Comparison of ENCODE assay signal across 8 mouse cellular contexts in the genomic region with DNA sequence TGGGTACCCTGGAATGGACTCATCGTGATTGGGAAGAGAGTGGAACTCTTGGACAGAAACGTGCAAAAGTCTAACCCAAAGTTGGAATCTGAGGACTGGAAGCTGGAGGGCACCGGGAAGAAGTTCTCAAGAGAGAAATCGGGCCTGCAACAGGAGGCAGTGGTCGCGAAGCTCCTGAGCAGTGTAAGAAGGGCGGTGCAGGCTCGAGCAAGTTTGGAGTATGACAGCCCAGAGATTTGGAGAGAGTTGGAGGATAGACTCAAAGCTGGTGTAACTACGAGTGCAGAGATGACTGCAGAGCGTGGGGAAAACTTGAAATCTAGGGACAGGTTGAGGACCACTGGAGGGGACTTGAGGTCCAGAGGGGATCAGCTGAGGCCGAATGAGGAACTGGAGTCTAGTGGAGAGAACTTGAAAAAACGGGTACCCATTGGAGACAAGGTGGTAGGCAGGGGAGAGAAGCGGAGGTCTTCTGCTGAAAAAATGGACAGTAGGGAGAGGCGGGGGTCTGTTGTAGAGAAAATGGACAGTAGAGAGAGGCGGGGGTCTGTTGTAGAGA. TPM values are rescaled to one million over a fixed set of nuclear protein-coding genes. Genes with fewer than 3 reads are reported as not detected.
DNase-seq lines count a peak whose midpoint lies in the region; ATAC-seq lines count a peak whose summit lies in the region.

No protein-coding gene starts in this region.

- H3K4me3 ChIP-seq in heart, embryonic 14.5 days (ENCODE audit: control insufficient read depth in 1 of 2, insufficient read depth in 1 of 2, low read depth in 1 of 2, low read length in 2 of 2) = peak overlapping the region; percentile 54 to 58
- H3K4me3 ChIP-seq in hindbrain, embryonic 11.5 days (ENCODE audit: low read depth, low read length) = peak overlapping the region; percentile 43
- H3K4me3 ChIP-seq in midbrain, embryonic 12.5 days = peak overlapping the region; percentile 50

- peaks cover 14 to 16% of the 10 kb centered on the region in 2 experiments for H3K4me1 ChIP-seq in heart, embryonic 14.5 days (ENCODE audit: control insufficient read depth in 2 of 2, insufficient read depth in 2 of 2, low read length in 2 of 2)
- H3K4me1 ChIP-seq in hindbrain, embryonic 11.5 days (replicated peaks; ENCODE audit: control insufficient read depth, insufficient read depth, low read length) = no peaks in the 10 kb centered on the region
- peaks cover 21% of the 10 kb centered on the region for H3K4me1 ChIP-seq in midbrain, embryonic 12.5 days

- H3K36me3 ChIP-seq in heart, embryonic 14.5 days (ENCODE audit: control insufficient read depth, insufficient read depth, low read length) = no peaks in the 10 kb centered on the region
- no peaks in the 10 kb centered on the region for H3K36me3 ChIP-seq in hindbrain, embryonic 11.5 days (ENCODE audit: control insufficient read depth, insufficient read depth, low read length)
- no peaks in the 10 kb centered on the region for H3K36me3 ChIP-seq in midbrain, embryonic 12.5 days

- peak overlapping the region; percentile 91 for H3K4me2 ChIP-seq in heart, embryonic 14.5 days (ENCODE audit: low read length)
- H3K4me2 ChIP-seq in hindbrain, embryonic 11.5 days (replicated peaks; ENCODE audit: low read depth, low read length) = peak overlapping the region; percentile 63
- peak overlapping the region; percentile 76 for H3K4me2 ChIP-seq in midbrain, embryonic 12.5 days (replicated peaks)

- no peaks in the 10 kb centered on the region for H3K27me3 ChIP-seq in heart, embryonic 14.5 days (ENCODE audit: control insufficient read depth, insufficient read depth, low read length)
- no peaks in the 10 kb centered on the region for H3K27me3 ChIP-seq in hindbrain, embryonic 11.5 days (ENCODE audit: control insufficient read depth, insufficient read depth, low read length)
- no peaks in the 10 kb centered on the region for H3K27me3 ChIP-seq in midbrain, embryonic 12.5 days

- H3K9ac ChIP-seq in heart, embryonic 14.5 days (ENCODE audit: low read length) = peak overlapping the region; percentile 76
- H3K9ac ChIP-seq in hindbrain, embryonic 11.5 days (ENCODE audit: low read depth, low read length) = peak overlapping the region; percentile 59
- H3K9ac ChIP-seq in midbrain, embryonic 12.5 days (replicated peaks) = peak overlapping the region; percentile 54; the same call in 1 of the 2 replicates

- no peaks in the 10 kb centered on the region for H3K9me3 ChIP-seq in heart, embryonic 14.5 days (ENCODE audit: control insufficient read depth, low read length)
- H3K9me3 ChIP-seq in hindbrain, embryonic 11.5 days (ENCODE audit: control insufficient read depth, low read length) = no peaks in the 10 kb centered on the region
- H3K9me3 ChIP-seq in midbrain, embryonic 12.5 days = peaks cover 7% of the 10 kb centered on the region; the same call in 1 of the 2 replicates

- DNase-seq in heart, postnatal 4 days = no peak
- DNase-seq in Muller cell, postnatal 12 days (ENCODE audit: inconsistent ontology term) = peak; percentile 22
- DNase-seq in hindbrain, embryonic 11.5 days (ENCODE audit: low spot score) = no peak
- no peak for DNase-seq in frontal cortex, postnatal 25 days (ENCODE audit: low spot score in 2 of 2)
- DNase-seq in gastrocnemius, adult 8-10 months (ENCODE audit: low spot score in 2 of 2) = no peak

- 50% methylated on average over 15 of the region's 15 CpGs for WGBS in heart, embryonic 14.5 days
- 55% methylated on average over 15 of the region's 15 CpGs for WGBS in hindbrain, embryonic 11.5 days
- WGBS in midbrain, embryonic 12.5 days = 54% methylated on average over 15 of the region's 15 CpGs

- H3K27ac ChIP-seq in heart, embryonic 14.5 days (replicated peaks in 1 of 2; ENCODE audit: control insufficient read depth in 1 of 2, insufficient read depth in 1 of 2, low read depth in 2 of 2, low read length in 2 of 2) = peak overlapping the region; percentile 25 to 60; a peak in 3 of 4 replicates
- no peak overlapping the region for H3K27ac ChIP-seq in hindbrain, embryonic 11.5 days (ENCODE audit: low read depth, low read length)
- 0 out of 2 replicates have a peak overlapping the region, but pooled peaks have one; percentile 15 for H3K27ac ChIP-seq in midbrain, embryonic 12.5 days (replicated peaks)

- no peak for ATAC-seq in heart, embryonic 14.5 days (ENCODE audit: insufficient number of reproducible peaks, insufficient read depth, low FRiP score, low read depth)
- no peak for ATAC-seq in hindbrain, embryonic 11.5 days (ENCODE audit: low FRiP score)
- ATAC-seq in midbrain, embryonic 12.5 days (ENCODE audit: low FRiP score, low read depth) = no peak
- no peak for ATAC-seq in granulocyte monocyte progenitor cell, adult 5-6 weeks (replicated peaks; ENCODE audit: poor library complexity, severe bottlenecking)

RNA-seq across cellular contexts. Expression of gene Snx32, which starts 0.8 kb away (rescaled TPM):
- polyA plus RNA-seq in heart, embryonic 14.5 days (2014; fragmentation: Nextera tagmentation; extraction: Ambion mirVana) = 16.5 and 17.9 TPM in 2 replicates
- total RNA-seq in heart, postnatal 4 days (2021) = 1 to 10 TPM; 7.8 to 7.9 TPM
- 21.2 and 22.2 TPM in 2 replicates for polyA plus RNA-seq in hindbrain, embryonic 11.5 days (2014; fragmentation: Nextera tagmentation; extraction: Ambion mirVana)
- polyA plus RNA-seq in midbrain, embryonic 12.5 days (2016; fragmentation: Nextera tagmentation; extraction: Ambion mirVana) = 35.9 and 36.0 TPM in 2 replicates
- 4.9 and 5.7 TPM in 2 replicates for total RNA-seq in granulocyte monocyte progenitor cell, adult 5-6 weeks (2014; fragmentation: Nextera tagmentation)
- total RNA-seq in granulocyte monocyte progenitor cell, adult 5-6 weeks (2017) = 1.1 and 1.7 TPM in 2 replicates
- 1 to 10 TPM; 5.3 to 6.4 (median 5.9) TPM for total RNA-seq in gastrocnemius, adult 8-10 months (2022)

RNA-seq across cellular contexts. Expression of gene 1700020D05Rik, which starts 7.6 kb away (rescaled TPM):
- 0.20 TPM in 2 replicates for polyA plus RNA-seq in heart, embryonic 14.5 days (2014; fragmentation: Nextera tagmentation; extraction: Ambion mirVana)
- 1 to 10 TPM; 1.5 to 2.1 TPM for total RNA-seq in heart, postnatal 4 days (2021)
- 0.34 TPM in 1 of 2 replicates, not detected in the other for polyA plus RNA-seq in hindbrain, embryonic 11.5 days (2014; fragmentation: Nextera tagmentation; extraction: Ambion mirVana)
- 0.22 TPM in 1 of 2 replicates, not detected in the other for polyA plus RNA-seq in midbrain, embryonic 12.5 days (2016; fragmentation: Nextera tagmentation; extraction: Ambion mirVana)
- 2.8 TPM in 1 of 2 replicates, not detected in the other for total RNA-seq in granulocyte monocyte progenitor cell, adult 5-6 weeks (2014; fragmentation: Nextera tagmentation)
- not detected in 2 replicates for total RNA-seq in granulocyte monocyte progenitor cell, adult 5-6 weeks (2017)
- under 1 TPM in 3 of 4 experiments, not detected in 1; 0.31 to 0.67 (median 0.47) TPM for total RNA-seq in gastrocnemius, adult 8-10 months (2022)

RNA-seq across cellular contexts. Expression of gene Cfl1, which starts 20.9 kb away (rescaled TPM):
- 1,876 and 1,886 TPM in 2 replicates for polyA plus RNA-seq in heart, embryonic 14.5 days (2014; fragmentation: Nextera tagmentation; extraction: Ambion mirVana)
- total RNA-seq in heart, postnatal 4 days (2021) = 100 to 1,000 TPM; 719 to 727 TPM
- polyA plus RNA-seq in hindbrain, embryonic 11.5 days (2014; fragmentation: Nextera tagmentation; extraction: Ambion mirVana) = 3,904 and 4,056 TPM in 2 replicates
- polyA plus RNA-seq in midbrain, embryonic 12.5 days (2016; fragmentation: Nextera tagmentation; extraction: Ambion mirVana) = 3,169 and 3,187 TPM in 2 replicates
- total RNA-seq in granulocyte monocyte progenitor cell, adult 5-6 weeks (2014; fragmentation: Nextera tagmentation) = 1,243 and 1,245 TPM in 2 replicates
- 1,162 and 1,185 TPM in 2 replicates for total RNA-seq in granulocyte monocyte progenitor cell, adult 5-6 weeks (2017)
- total RNA-seq in gastrocnemius, adult 8-10 months (2022) = 10 to 100 TPM; 44.8 to 57.2 (median 51.2) TPM

RNA-seq across cellular contexts. Expression of gene Mus81, which starts 23.0 kb away (rescaled TPM):
- polyA plus RNA-seq in heart, embryonic 14.5 days (2014; fragmentation: Nextera tagmentation; extraction: Ambion mirVana) = 36.6 and 37.5 TPM in 2 replicates
- 10 to 100 TPM; 27.9 to 32.9 TPM for total RNA-seq in heart, postnatal 4 days (2021)
- 38.8 and 44.3 TPM in 2 replicates for polyA plus RNA-seq in hindbrain, embryonic 11.5 days (2014; fragmentation: Nextera tagmentation; extraction: Ambion mirVana)
- polyA plus RNA-seq in midbrain, embryonic 12.5 days (2016; fragmentation: Nextera tagmentation; extraction: Ambion mirVana) = 47.7 and 50.1 TPM in 2 replicates
- 23.9 and 39.7 TPM in 2 replicates for total RNA-seq in granulocyte monocyte progenitor cell, adult 5-6 weeks (2014; fragmentation: Nextera tagmentation)
- 9.4 and 13.5 TPM in 2 replicates for total RNA-seq in granulocyte monocyte progenitor cell, adult 5-6 weeks (2017)
- total RNA-seq in gastrocnemius, adult 8-10 months (2022) = 10 to 100 TPM; 18.5 to 22.8 (median 21.2) TPM

RNA-seq across cellular contexts. Expression of gene Efemp2, which starts 37.4 kb away (rescaled TPM):
- 60.8 and 68.9 TPM in 2 replicates for polyA plus RNA-seq in heart, embryonic 14.5 days (2014; fragmentation: Nextera tagmentation; extraction: Ambion mirVana)
- 10 to 100 TPM; 36.7 to 37.8 TPM for total RNA-seq in heart, postnatal 4 days (2021)
- 51.2 and 55.7 TPM in 2 replicates for polyA plus RNA-seq in hindbrain, embryonic 11.5 days (2014; fragmentation: Nextera tagmentation; extraction: Ambion mirVana)
- polyA plus RNA-seq in midbrain, embryonic 12.5 days (2016; fragmentation: Nextera tagmentation; extraction: Ambion mirVana) = 57.9 and 68.9 TPM in 2 replicates
- total RNA-seq in granulocyte monocyte progenitor cell, adult 5-6 weeks (2014; fragmentation: Nextera tagmentation) = not detected in 2 replicates
- total RNA-seq in granulocyte monocyte progenitor cell, adult 5-6 weeks (2017) = 1.6 TPM in 1 of 2 replicates, not detected in the other
- 1 to 10 TPM; 3.2 to 6.1 (median 3.8) TPM for total RNA-seq in gastrocnemius, adult 8-10 months (2022)

Comparison
In these comparisons a context has a peak if more than half of its experiments do, and no peak if none do; other contexts are left out.
1. RNA of gene Cfl1, which starts 20.9 kb away (total RNA-seq): 1,162 to 1,245 TPM in granulocyte monocyte progenitor cell, adult 5-6 weeks and 719 to 727 TPM in heart, postnatal 4 days; 44.8 to 57.2 TPM in gastrocnemius, adult 8-10 months; every median in the first group is over 10 times any median in the second.
2. Peak in every context shown above with its lines, with median percentiles within 50 percentile points of each other: H3K4me2 ChIP-seq, H3K4me3 ChIP-seq and H3K9ac ChIP-seq.